Mouse (Mus musculus) embryonic fibroblast, embryonic 13.5 days (primary cell): Measurements from ENCODE around the gene Nup210l.

Source experiments
- CTCF ChIP-seq: IDR thresholded peaks from 2 replicates; pipeline ENCODE4 v1.5.1; 2011; ENCODE audit warnings: mild to moderate bottlenecking, control low read depth, low read length, moderate library complexity, borderline replicate concordance; ENCODE audit not compliant: insufficient read depth
- POLR2A ChIP-seq: IDR thresholded peaks from 2 replicates; pipeline ENCODE4 v1.6.1; 2011; ENCODE audit warnings: low read depth, mild to moderate bottlenecking, control low read depth, low read length, moderate library complexity

- TF ChIP-seq POLR2A (no peak), CTCF (no peak)
Measured at GRCm38 (mm10) chr3:90103938-90104337, at the start of gene Nup210l.
